Mouse (Mus musculus): ENCODE measurements at regions not wholly inside any gene's neighbourhood (a gene's known extent, or its start where the extent isn't known, plus 50 kb on each side); places are given as distances from the start of the nearest gene placed in this dataset.

DNA sequence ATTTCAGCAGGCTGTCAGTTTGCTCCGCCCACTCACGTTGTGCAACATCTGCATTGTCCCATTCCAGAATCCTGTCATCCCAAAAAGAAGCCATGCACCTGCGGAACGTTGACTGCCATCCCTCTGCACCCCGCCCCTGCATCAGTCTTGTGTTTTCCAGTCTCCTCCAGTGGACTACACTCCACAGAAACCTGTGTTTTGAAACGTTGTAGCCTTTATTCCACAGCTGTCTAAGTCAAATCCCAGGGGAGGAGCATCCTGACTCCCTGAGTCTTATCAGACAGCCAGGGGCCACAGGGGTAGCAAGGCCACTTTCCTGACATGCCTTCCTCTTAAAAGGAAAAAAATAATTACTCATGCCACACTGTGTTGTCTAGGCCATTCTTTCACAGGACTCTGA, 251.5 kb upstream of the Dio3 start:
- no peaks in the 10 kb centered on the region for H3K4me1 ChIP-seq (ENCODE audit: control insufficient read depth, insufficient read depth, insufficient read length)

DNA sequence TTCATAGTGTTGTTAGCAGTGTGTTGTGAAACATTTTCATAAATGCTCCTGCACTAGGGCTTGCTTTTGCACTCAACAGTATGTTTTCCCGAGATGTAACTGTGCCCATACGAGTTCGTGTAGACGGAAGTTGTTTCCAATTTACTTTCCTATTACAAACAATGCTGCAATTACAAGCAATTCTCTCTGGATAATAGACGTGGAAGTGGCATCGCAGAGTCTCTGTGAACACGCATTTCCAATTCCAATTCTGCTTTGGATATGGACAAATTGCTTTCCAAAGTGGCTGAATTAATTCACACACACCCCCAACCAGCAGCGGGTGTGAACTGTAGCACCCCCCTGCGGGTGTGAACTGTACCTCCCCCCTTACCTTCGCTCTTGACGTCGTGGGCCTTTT, 250.9 kb upstream of the Dio3 start:
- Histone ChIP-seq H3K27ac (ENCODE audit: insufficient read depth, low read length) (no peak overlapping the region), H3K36me3 (ENCODE audit: control insufficient read depth, insufficient read depth, low read length) (no peaks in the 10 kb centered on the region), H3K4me1 (ENCODE audit: control insufficient read depth, insufficient read depth, insufficient read length) (no peaks in the 10 kb centered on the region), H3K27me3 (ENCODE audit: control insufficient read depth, insufficient read depth, low read length) (no peaks in the 10 kb centered on the region), H3K4me3 (ENCODE audit: extremely low read depth, insufficient read depth, insufficient read length) (no peak overlapping the region)
- no peak for TF ChIP-seq CTCF (IDR thresholded peaks at IDR 0.05; ENCODE audit: extremely low read depth, insufficient read depth, insufficient read length, insufficient replicate concordance)
- TF ChIP-seq POLR2A (IDR thresholded peaks at IDR 0.05; ENCODE audit: low read depth, low read length), result no peak
- WGBS, result 88% methylated on average over 12 of the region's 12 CpGs
- DNase-seq (ENCODE audit: low read depth in 1 of 2, low spot score in 2 of 2), result no peak

More for the DNA sequence above, 251.5 kb upstream of the Dio3 start:
- Histone ChIP-seq H3K4me3 (ENCODE audit: extremely low read depth, insufficient read depth, insufficient read length) (no peak overlapping the region), H3K27ac (ENCODE audit: insufficient read depth, low read length) (no peak overlapping the region), H3K36me3 (ENCODE audit: control insufficient read depth, insufficient read depth, low read length) (no peaks in the 10 kb centered on the region), H3K27me3 (ENCODE audit: control insufficient read depth, insufficient read depth, low read length) (no peaks in the 10 kb centered on the region)
- 78% methylated on average over 6 of the region's 6 CpGs for WGBS
- no peak for TF ChIP-seq POLR2A (IDR thresholded peaks at IDR 0.05; ENCODE audit: low read depth, low read length)
- TF ChIP-seq CTCF (IDR thresholded peaks at IDR 0.05; ENCODE audit: extremely low read depth, insufficient read depth, insufficient read length, insufficient replicate concordance), result no peak
- no peak for DNase-seq (ENCODE audit: low read depth in 1 of 2, low spot score in 2 of 2)

DNA sequence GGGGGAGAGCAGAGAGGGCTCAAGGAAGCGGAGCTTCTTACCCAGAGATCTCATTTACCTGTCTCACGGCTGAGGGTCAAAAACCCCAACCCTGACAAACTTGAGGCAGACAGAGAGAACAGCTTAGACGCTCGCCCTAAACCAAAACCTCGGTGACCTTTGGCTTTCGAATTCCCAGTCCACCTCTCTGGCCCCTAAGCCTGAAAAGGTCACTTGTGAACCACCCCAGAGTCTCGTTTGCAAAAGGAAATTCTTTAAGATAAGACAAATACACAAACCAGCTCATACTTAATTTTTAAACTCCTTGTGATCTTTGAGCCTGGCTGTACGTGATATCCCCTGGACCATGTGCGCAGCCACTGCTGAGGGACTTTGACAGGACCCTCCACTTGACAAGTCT, 250.2 kb upstream of the Dio3 start:
- H3K36me3 ChIP-seq (ENCODE audit: control insufficient read depth, insufficient read depth, low read length), result no peaks in the 10 kb centered on the region
- no peak overlapping the region for H3K27ac ChIP-seq (ENCODE audit: insufficient read depth, low read length)
- no peak for DNase-seq (ENCODE audit: low read depth in 1 of 2, low spot score in 2 of 2)
- TF ChIP-seq CTCF (IDR thresholded peaks at IDR 0.05; ENCODE audit: extremely low read depth, insufficient read depth, insufficient read length, insufficient replicate concordance), result no peak
- TF ChIP-seq POLR2A (IDR thresholded peaks at IDR 0.05; ENCODE audit: low read depth, low read length), result no peak
- 83% methylated on average over 9 of the region's 9 CpGs for WGBS
- H3K27me3 ChIP-seq (ENCODE audit: control insufficient read depth, insufficient read depth, low read length), result no peaks in the 10 kb centered on the region
- H3K4me3 ChIP-seq (ENCODE audit: extremely low read depth, insufficient read depth, insufficient read length), result no peak overlapping the region
- no peaks in the 10 kb centered on the region for H3K4me1 ChIP-seq (ENCODE audit: control insufficient read depth, insufficient read depth, insufficient read length)

DNA sequence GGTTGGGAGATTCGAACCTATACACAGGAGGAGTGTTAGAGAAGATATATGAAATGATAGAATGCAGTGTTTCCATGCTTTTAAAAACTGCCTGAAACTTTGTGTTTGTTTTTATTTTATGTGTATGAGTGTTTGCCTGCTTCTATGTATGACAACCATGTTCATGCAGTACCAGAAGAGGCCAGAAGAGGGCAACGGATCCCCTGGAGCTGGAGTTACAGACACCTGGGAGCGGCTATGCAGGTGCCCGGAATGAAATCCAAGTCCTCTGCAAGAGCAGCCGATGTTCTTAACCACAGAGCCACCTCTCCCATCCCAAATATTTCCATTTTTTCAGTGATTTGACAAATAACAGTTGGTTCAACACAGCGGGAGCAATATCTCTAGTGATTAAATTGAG, 247.5 kb upstream of the Dio3 start:
- Histone ChIP-seq H3K27me3 (ENCODE audit: control insufficient read depth, insufficient read depth, low read length) (no peaks in the 10 kb centered on the region), H3K4me3 (ENCODE audit: extremely low read depth, insufficient read depth, insufficient read length) (no peak overlapping the region), H3K36me3 (ENCODE audit: control insufficient read depth, insufficient read depth, low read length) (no peaks in the 10 kb centered on the region), H3K4me1 (ENCODE audit: control insufficient read depth, insufficient read depth, insufficient read length) (no peaks in the 10 kb centered on the region), H3K27ac (ENCODE audit: insufficient read depth, low read length) (no peak overlapping the region)
- TF ChIP-seq CTCF (IDR thresholded peaks at IDR 0.05; ENCODE audit: extremely low read depth, insufficient read depth, insufficient read length, insufficient replicate concordance) (no peak), POLR2A (IDR thresholded peaks at IDR 0.05; ENCODE audit: low read depth, low read length) (no peak)
- no peak for DNase-seq (ENCODE audit: low read depth in 1 of 2, low spot score in 2 of 2)
- WGBS, result 67% methylated on average over 6 of the region's 6 CpGs

DNA sequence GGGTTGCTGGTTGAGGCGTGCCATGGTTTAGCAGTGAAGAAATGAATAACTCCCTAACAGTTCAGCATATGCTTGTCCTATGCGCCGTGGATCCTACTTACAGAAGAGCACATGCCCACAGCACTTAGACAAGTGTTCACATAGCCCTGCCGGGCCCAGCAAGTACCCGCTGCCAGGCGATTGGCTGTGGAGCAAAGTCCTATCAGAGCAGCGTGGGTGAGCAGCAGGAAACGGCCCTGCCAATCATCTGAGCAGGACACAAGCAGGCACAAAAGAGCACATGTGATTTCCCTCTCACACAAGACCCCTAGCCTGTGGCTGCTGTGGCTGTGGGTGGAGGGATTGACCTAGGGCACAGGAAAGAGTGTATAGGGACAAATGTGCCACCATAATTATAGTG, 243.7 kb upstream of the Dio3 start:
- Histone ChIP-seq H3K27me3 (ENCODE audit: control insufficient read depth, insufficient read depth, low read length) (no peaks in the 10 kb centered on the region), H3K27ac (ENCODE audit: insufficient read depth, low read length) (no peak overlapping the region), H3K4me1 (ENCODE audit: control insufficient read depth, insufficient read depth, insufficient read length) (no peaks in the 10 kb centered on the region), H3K4me3 (ENCODE audit: extremely low read depth, insufficient read depth, insufficient read length) (no peak overlapping the region), H3K36me3 (ENCODE audit: control insufficient read depth, insufficient read depth, low read length) (no peaks in the 10 kb centered on the region)
- DNase-seq (ENCODE audit: low read depth in 1 of 2, low spot score in 2 of 2), result peak in 1 of 2 experiments; percentile 2
- 66% methylated on average over 8 of the region's 8 CpGs for WGBS
- TF ChIP-seq CTCF (IDR thresholded peaks at IDR 0.05; ENCODE audit: extremely low read depth, insufficient read depth, insufficient read length, insufficient replicate concordance) (no peak), POLR2A (IDR thresholded peaks at IDR 0.05; ENCODE audit: low read depth, low read length) (no peak)

DNA sequence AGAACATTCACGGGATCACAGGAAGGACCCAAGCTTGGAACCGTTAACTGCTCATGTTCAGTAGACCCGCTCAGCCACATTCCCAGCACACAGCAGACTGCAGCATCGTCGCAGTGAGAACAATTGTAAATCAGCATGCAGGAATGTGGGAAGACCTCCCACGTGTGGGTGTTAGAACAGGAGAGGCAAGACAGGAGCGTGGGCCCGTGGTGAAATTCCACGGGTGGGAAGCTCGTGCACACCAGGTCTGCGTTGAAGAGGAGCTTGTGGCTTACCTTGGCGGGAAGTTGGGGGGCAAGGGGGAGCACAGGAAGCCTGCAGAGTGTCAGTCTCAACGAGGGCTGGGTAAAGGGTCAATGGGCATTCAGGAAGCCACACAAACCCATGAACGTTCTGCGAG, 238.2 kb upstream of the Dio3 start:
- TF ChIP-seq CTCF (IDR thresholded peaks at IDR 0.05; ENCODE audit: extremely low read depth, insufficient read depth, insufficient read length, insufficient replicate concordance) (no peak), POLR2A (IDR thresholded peaks at IDR 0.05; ENCODE audit: low read depth, low read length) (no peak)
- Histone ChIP-seq H3K36me3 (ENCODE audit: control insufficient read depth, insufficient read depth, low read length) (no peaks in the 10 kb centered on the region), H3K4me3 (ENCODE audit: extremely low read depth, insufficient read depth, insufficient read length) (no peak overlapping the region), H3K4me1 (ENCODE audit: control insufficient read depth, insufficient read depth, insufficient read length) (no peaks in the 10 kb centered on the region), H3K27ac (ENCODE audit: insufficient read depth, low read length) (no peak overlapping the region), H3K27me3 (ENCODE audit: control insufficient read depth, insufficient read depth, low read length) (no peaks in the 10 kb centered on the region)
- 39% methylated on average over 15 of the region's 15 CpGs for WGBS
- DNase-seq (ENCODE audit: low read depth in 1 of 2, low spot score in 2 of 2), result no peak

DNA sequence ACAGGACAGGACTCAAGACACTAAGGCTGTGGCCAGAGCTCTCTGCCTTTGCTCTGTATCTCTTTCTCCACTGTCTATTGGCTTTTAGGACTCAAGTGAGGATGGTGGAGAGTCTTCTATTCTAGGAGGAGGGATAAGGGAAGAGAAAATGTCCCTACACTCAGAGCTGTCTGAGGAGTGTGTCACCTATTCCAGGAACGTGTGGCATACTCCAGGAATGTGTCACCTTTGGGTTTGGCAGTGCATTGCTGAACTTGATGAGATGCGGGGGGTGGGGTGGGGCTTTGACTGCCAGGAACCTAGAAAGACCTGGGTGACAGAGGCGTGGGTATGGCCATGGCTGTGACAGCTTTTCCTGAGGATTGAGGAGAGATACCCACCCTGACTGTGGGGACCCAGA, 237.1 kb upstream of the Dio3 start:
- no peak overlapping the region for H3K27ac ChIP-seq (ENCODE audit: insufficient read depth, low read length)
- H3K4me1 ChIP-seq (ENCODE audit: control insufficient read depth, insufficient read depth, insufficient read length), result no peaks in the 10 kb centered on the region
- no peak overlapping the region for H3K4me3 ChIP-seq (ENCODE audit: extremely low read depth, insufficient read depth, insufficient read length)
- DNase-seq (ENCODE audit: low read depth in 1 of 2, low spot score in 2 of 2), result no peak
- no peaks in the 10 kb centered on the region for H3K27me3 ChIP-seq (ENCODE audit: control insufficient read depth, insufficient read depth, low read length)
- 69% methylated on average over 3 of the region's 3 CpGs for WGBS
- H3K36me3 ChIP-seq (ENCODE audit: control insufficient read depth, insufficient read depth, low read length), result no peaks in the 10 kb centered on the region
- TF ChIP-seq POLR2A (IDR thresholded peaks at IDR 0.05; ENCODE audit: low read depth, low read length), result no peak
- no peak for TF ChIP-seq CTCF (IDR thresholded peaks at IDR 0.05; ENCODE audit: extremely low read depth, insufficient read depth, insufficient read length, insufficient replicate concordance)
